Mouse (Mus musculus) myocyte (in vitro differentiated cells): ENCODE results near the gene Eea1.

Experiments
- E2F4 ChIP-seq: IDR thresholded peaks from one replicate; pipeline ENCODE4 v1.6.1; 2011; ENCODE audit warnings: mild to moderate bottlenecking, control low read depth, moderate library complexity; ENCODE audit not compliant: insufficient read depth
- MAX ChIP-seq: IDR thresholded peaks from one replicate; pipeline ENCODE4 v1.6.1; 2011; ENCODE audit warnings: low read depth, mild to moderate bottlenecking, control low read depth
- MYOD1 ChIP-seq, 3 experiments: IDR thresholded peaks; one replicate each; pipeline ENCODE4 v1.6.1; 2011; ENCODE audit warnings: control low read depth in 2 of 3, low read depth in 2 of 3, mild to moderate bottlenecking in 2 of 3, moderate library complexity in 1 of 3; ENCODE audit not compliant: insufficient read length in 2 of 3, control insufficient read depth in 1 of 3
- POLR2A ChIP-seq: IDR thresholded peaks from one replicate; pipeline ENCODE4 v1.6.1; 2011; ENCODE audit warnings: low read depth, mild to moderate bottlenecking, control low read depth, moderate library complexity; ENCODE audit not compliant: insufficient read length
- POLR2AphosphoS2 ChIP-seq: IDR thresholded peaks from one replicate; pipeline ENCODE4 v1.6.1; 2011; ENCODE audit warnings: low read depth, control low read depth; ENCODE audit not compliant: insufficient read length
- TCF12 ChIP-seq: IDR thresholded peaks from one replicate; pipeline ENCODE4 v1.6.1; 2011; ENCODE audit warnings: mild to moderate bottlenecking, control low read depth; ENCODE audit not compliant: poor library complexity, insufficient read depth, severe bottlenecking
- USF1 ChIP-seq: IDR thresholded peaks from one replicate; pipeline ENCODE4 v1.6.1; 2011; ENCODE audit warnings: low read depth, mild to moderate bottlenecking, control low read depth, moderate library complexity

- no peak for TF ChIP-seq MAX
- no peak for TF ChIP-seq POLR2AphosphoS2
- TF ChIP-seq POLR2A, result peak; percentile 34
- no peak for TF ChIP-seq USF1
- TF ChIP-seq E2F4, result no peak
- TF ChIP-seq MYOD1 (IDR thresholded peaks at IDR 0.05; ENCODE audit: control insufficient read depth in 1 of 3, insufficient read length in 2 of 3, low read depth in 2 of 3), result peak in 1 of 3 experiments; percentile 25
- TF ChIP-seq TCF12, result no peak
Observed at GRCm38 (mm10) chr10:95940901-95941767, 684 bp downstream of the Eea1 start.
